Mouse (Mus musculus) liver, postnatal 0 days (tissue): Measurements from ENCODE around the gene Lrmda.

Experiments
- CTCF ChIP-seq: sonication (generic); IDR thresholded peaks from 2 replicates; pipeline ENCODE4 v1.5.1; 2016; ENCODE audit warnings: antibody characterized with exemption, low read depth
- EP300 ChIP-seq: IDR thresholded peaks from 2 replicates; pipeline ENCODE4 v1.6.1; 2016; ENCODE audit warnings: antibody characterized with exemption, low read depth, mild to moderate bottlenecking

DNA sequence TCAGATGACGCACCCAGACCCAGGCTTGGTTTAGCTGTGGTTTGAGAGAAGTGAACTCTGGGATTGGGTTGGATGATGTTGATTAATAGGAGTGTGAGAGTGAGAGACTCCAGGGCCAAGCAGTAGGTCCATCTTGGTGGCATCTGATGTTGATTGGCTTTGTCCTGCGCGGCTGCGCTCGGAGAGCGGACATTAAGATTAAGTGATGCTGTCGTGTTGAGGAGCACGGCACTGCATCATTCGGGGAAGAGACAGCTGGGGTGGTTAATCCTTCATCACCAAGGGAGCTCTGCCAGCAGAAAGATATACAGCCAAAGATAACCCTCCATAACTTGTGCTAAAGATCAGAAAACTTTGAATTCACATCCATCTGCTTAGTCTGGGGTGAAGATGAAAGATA, 172.7 kb downstream of the Lrmda start:
- TF ChIP-seq CTCF (no peak), EP300 (no peak)
